Mouse (Mus musculus) limb, embryonic 15.5 days (tissue): ENCODE measurements around the gene Vps4a. TPM values are rescaled to one million over a fixed set of nuclear protein-coding genes. Genes with fewer than 3 reads are reported as not detected.
"Not testable (repeated sequence)": the region's sequence is repeated elsewhere in the genome, so short reads cannot be mapped to it uniquely, and the experiment has no call there.

Source experiments
- ATAC-seq: fragments of 200-750 bp; cut with Nextera tagmentation; 2 replicates; pipeline ENCODE4 v1.8.0; 2017; ENCODE audit warnings: low read depth, moderate TSS enrichment; ENCODE audit not compliant: insufficient number of reproducible peaks, low FRiP score, low TSS enrichment
- H3K27ac ChIP-seq: fragments of 300-500 bp; sonication (generic); 2 replicates; pipeline ENCODE4 v1.5.1; 2015; ENCODE audit warnings: moderate library complexity, mild to moderate bottlenecking, inconsistent platforms
- H3K27me3 ChIP-seq: fragments of 300-500 bp; sonication (generic); 2 replicates; pipeline ENCODE4 v1.6.1; 2015; ENCODE audit warnings: inconsistent platforms
- H3K36me3 ChIP-seq: fragments of 300-500 bp; sonication (generic); 2 replicates; pipeline ENCODE4 v1.6.1; 2015; ENCODE audit warnings: inconsistent platforms
- H3K4me1 ChIP-seq: fragments of 300-500 bp; sonication (generic); 2 replicates; pipeline ENCODE4 v1.6.1; 2015; ENCODE audit warnings: inconsistent platforms
- H3K4me2 ChIP-seq: fragments of 300-500 bp; sonication (generic); 2 replicates; pipeline ENCODE4 v1.6.1; 2015; ENCODE audit warnings: mild to moderate bottlenecking, inconsistent platforms
- H3K4me3 ChIP-seq: fragments of 300-500 bp; sonication (generic); 2 replicates; pipeline ENCODE4 v1.5.1; 2015; ENCODE audit warnings: mild to moderate bottlenecking, inconsistent platforms
- H3K9ac ChIP-seq: fragments of 300-500 bp; sonication (generic); 2 replicates; pipeline ENCODE4 v1.6.1; 2015; ENCODE audit warnings: inconsistent platforms
- H3K9me3 ChIP-seq: fragments of 300-500 bp; sonication (generic); 2 replicates; pipeline ENCODE4 v1.6.1; 2016; ENCODE audit warnings: inconsistent platforms
- WGBS: fragments of 180-500 bp; shearing (Covaris S2); methylation state at CpG from one replicate; pipeline ENCODE4 v1.1.7; 2015; 5-methylcytosine and 5-hydroxymethylcytosine counted together
- polyA plus RNA-seq: library from polyadenylated mRNA; unstranded; fragments of >200 nt; fragmentation: Nextera tagmentation; extraction: Ambion mirVana; gene quantifications from 2 replicates; pipeline ENCODE4 v1.2.1, GENCODE M21; 2015

The Vps4a gene
- polyA plus RNA-seq, 1 experiment from 2014 or later: 71.3 TPM

GRCm38 (mm10) chr8:107023479-107023878 lies 7.5 kb upstream of the Vps4a start:
- no peak overlapping the region for H3K4me3 ChIP-seq
- WGBS: 91% methylated on average over 8 of the region's 8 CpGs
- H3K9me3 ChIP-seq: no peaks in the 10 kb centered on the region
- H3K4me2 ChIP-seq: no peak overlapping the region
- no peaks in the 10 kb centered on the region for H3K4me1 ChIP-seq
- no peaks in the 10 kb centered on the region for H3K36me3 ChIP-seq
- no peak for ATAC-seq
- H3K27me3 ChIP-seq: no peaks in the 10 kb centered on the region
- no peak overlapping the region for H3K9ac ChIP-seq
- no peak overlapping the region for H3K27ac ChIP-seq

GRCm38 (mm10) chr8:107029310-107029709 lies 1.7 kb upstream of the Vps4a start:
- Histone ChIP-seq H3K36me3 (no peaks in the 10 kb centered on the region), H3K4me2 (no peak overlapping the region), H3K27me3 (no peaks in the 10 kb centered on the region), H3K4me1 (peaks cover 16% of the 10 kb centered on the region), H3K27ac (no peak overlapping the region), H3K9ac (no peak overlapping the region), H3K4me3 (no peak overlapping the region), H3K9me3 (no peaks in the 10 kb centered on the region)
- WGBS: 68% methylated on average over 3 of the region's 3 CpGs
- ATAC-seq: no peak

DNA sequence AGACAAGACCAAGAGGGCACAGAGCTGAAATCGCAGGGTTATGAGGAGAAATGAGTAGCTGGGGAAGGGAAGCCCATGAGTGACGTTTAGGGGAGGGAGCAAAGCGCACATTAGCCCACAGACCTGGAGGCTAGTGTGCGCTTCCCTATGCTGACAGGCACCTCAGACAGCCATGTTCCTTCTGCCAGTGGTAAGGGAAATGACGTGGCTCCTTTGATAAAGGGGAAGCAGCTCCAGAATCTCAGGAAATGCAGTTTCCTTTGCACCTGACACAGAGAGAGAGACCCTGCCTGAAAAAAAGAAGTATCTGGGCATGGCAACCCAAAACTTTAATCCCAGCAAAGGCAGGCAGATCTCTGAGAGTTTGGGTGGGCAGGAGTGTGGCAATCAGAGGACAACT lies 964 bp upstream of the Vps4a start:
- Histone ChIP-seq H3K9ac (no peak overlapping the region), H3K27me3 (no peaks in the 10 kb centered on the region), H3K9me3 (no peaks in the 10 kb centered on the region), H3K4me3 (no peak overlapping the region), H3K4me1 (peaks cover 16% of the 10 kb centered on the region), H3K36me3 (no peaks in the 10 kb centered on the region; the same call in 1 of the 2 replicates), H3K27ac (0 out of 2 replicates have a peak overlapping the region, but pooled peaks have one; percentile 27), H3K4me2 (no peak overlapping the region)
- 67% methylated on average over 5 of the region's 5 CpGs for WGBS
- ATAC-seq: no peak

DNA sequence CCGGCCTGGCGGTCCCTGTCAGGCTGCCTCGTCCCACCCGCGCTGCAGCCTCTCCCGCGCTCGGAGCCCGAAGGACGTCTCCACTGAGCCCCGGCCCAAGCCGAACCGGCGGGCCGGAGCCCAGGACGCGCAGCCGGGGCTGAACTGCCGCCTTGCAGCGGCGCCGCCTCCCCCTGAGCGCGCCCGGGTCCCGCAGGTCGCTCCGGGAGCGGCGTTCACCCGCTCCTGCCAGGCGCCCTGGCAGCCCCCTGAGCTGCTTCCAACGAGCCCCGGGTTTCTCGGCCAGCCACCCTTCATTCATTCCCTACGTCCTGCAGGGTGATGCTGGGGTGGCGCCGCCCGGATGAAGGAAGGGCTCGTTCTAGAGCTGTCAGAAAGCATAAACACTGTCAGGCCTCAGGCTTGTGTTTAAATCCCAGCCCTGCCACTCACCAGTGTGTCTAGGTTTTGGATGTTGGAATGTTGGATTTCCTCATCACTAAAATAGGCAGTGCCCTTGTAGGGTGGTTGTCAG lies 612 bp downstream of the Vps4a start:
- Histone ChIP-seq H3K9ac (peak overlapping the region; percentile 93), H3K27ac (peak overlapping the region; percentile 90), H3K4me3 (peak overlapping the region; percentile 99), H3K36me3 (peaks cover 7% of the 10 kb centered on the region), H3K4me1 (peaks cover 16% of the 10 kb centered on the region), H3K9me3 (no peaks in the 10 kb centered on the region), H3K4me2 (peak overlapping the region; percentile 72), H3K27me3 (no peaks in the 10 kb centered on the region)
- ATAC-seq: 0 out of 2 replicates have a peak, but pooled peaks have one; percentile 8
- WGBS: under 1% methylated on average over 40 of the region's 40 CpGs

GRCm38 (mm10) chr8:107033609-107034008 lies 2.6 kb downstream of the Vps4a start:
- not testable (repeated sequence) for H3K9ac ChIP-seq, ATAC-seq, H3K9me3 ChIP-seq, H3K4me3 ChIP-seq, H3K4me2 ChIP-seq, H3K27me3 ChIP-seq, H3K27ac ChIP-seq
- peaks cover 17% of the 10 kb centered on the region for H3K36me3 ChIP-seq
- peaks cover 16% of the 10 kb centered on the region for H3K4me1 ChIP-seq
- WGBS: 91% methylated on average over 2 of the region's 2 CpGs

GRCm38 (mm10) chr8:107035641-107036040 lies 4.6 kb downstream of the Vps4a start:
- Histone ChIP-seq H3K27me3 (no peaks in the 10 kb centered on the region), H3K4me2 (no peak overlapping the region), H3K4me1 (peaks cover 16% of the 10 kb centered on the region), H3K9ac (no peak overlapping the region), H3K9me3 (no peaks in the 10 kb centered on the region), H3K27ac (no peak overlapping the region), H3K36me3 (peaks cover 36% of the 10 kb centered on the region), H3K4me3 (no peak overlapping the region)
- ATAC-seq: no peak
- 84% methylated on average over 3 of the region's 3 CpGs for WGBS

DNA sequence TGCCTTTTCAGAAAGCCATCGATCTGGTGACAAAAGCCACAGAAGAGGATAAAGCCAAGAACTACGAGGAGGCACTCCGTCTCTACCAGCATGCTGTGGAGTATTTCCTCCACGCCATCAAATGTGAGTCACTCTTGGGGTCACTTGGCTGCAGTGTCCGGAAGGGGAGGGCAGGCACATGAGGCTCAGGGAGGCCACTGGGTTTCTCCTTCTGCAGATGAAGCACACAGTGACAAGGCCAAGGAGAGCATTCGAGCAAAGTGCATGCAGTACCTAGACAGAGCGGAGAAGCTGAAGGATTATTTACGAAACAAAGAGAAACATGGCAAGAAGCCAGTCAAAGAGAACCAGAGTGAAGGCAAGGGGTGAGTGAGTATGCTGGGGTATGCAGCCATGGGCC lies 5.6 kb downstream of the Vps4a start:
- no peak for ATAC-seq
- 92% methylated on average over 8 of the region's 8 CpGs for WGBS
- Histone ChIP-seq H3K27ac (no peak overlapping the region), H3K4me3 (no peak overlapping the region), H3K9me3 (no peaks in the 10 kb centered on the region), H3K4me2 (no peak overlapping the region), H3K4me1 (peaks cover 16% of the 10 kb centered on the region), H3K27me3 (no peaks in the 10 kb centered on the region), H3K9ac (no peak overlapping the region), H3K36me3 (peaks cover 46% of the 10 kb centered on the region)

DNA sequence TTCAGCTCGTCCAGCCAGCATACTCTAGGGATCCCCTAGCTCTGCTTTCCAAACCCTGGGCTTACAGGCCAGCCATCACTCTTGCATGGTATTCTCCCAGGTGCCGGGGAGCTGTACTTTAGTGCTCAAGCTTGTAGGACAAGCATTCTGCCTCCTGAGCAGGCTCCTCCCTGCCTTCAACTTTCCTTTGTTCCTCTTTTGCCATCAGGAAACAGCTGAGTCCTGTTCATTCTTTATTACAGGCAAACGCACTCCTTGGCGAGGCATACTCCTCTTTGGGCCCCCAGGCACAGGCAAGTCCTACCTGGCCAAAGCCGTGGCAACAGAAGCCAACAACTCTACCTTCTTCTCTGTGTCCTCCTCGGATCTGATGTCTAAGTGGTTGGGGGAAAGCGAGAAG lies 9.6 kb downstream of the Vps4a start:
- Histone ChIP-seq H3K27ac (no peak overlapping the region), H3K36me3 (peaks cover 84% of the 10 kb centered on the region), H3K4me2 (no peak overlapping the region), H3K9ac (no peak overlapping the region), H3K4me1 (no peaks in the 10 kb centered on the region), H3K9me3 (no peaks in the 10 kb centered on the region), H3K4me3 (no peak overlapping the region), H3K27me3 (no peaks in the 10 kb centered on the region)
- WGBS: 72% methylated on average over 7 of the region's 7 CpGs
- ATAC-seq: no peak

DNA sequence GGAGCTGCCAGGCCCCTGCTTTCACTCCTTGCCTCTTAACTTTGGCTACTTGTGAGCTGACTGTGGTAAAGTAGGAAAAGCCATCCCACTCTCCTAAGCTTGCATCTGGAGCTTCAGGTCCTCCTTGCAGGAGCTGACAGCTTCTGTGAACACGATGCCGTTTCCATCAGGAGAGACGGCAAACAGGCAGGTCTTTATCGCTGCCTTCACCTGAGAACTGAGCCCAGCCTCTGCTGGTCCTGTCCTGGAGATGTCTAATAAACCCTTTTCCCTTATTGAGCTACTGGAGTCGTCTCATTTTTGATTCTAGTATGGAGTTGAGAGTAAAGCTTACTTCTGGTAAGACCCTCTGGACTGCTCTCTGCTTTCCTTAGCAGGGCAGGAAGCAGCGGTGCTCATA lies 14.5 kb downstream of the Vps4a start:
- H3K9ac ChIP-seq: no peak overlapping the region
- H3K36me3 ChIP-seq: peaks cover 74% of the 10 kb centered on the region
- WGBS: 88% methylated on average over 6 of the region's 6 CpGs
- no peak overlapping the region for H3K4me3 ChIP-seq
- ATAC-seq: no peak
- peaks cover 17% of the 10 kb centered on the region for H3K4me1 ChIP-seq
- H3K4me2 ChIP-seq: no peak overlapping the region
- no peaks in the 10 kb centered on the region for H3K27me3 ChIP-seq
- no peak overlapping the region for H3K27ac ChIP-seq
- H3K9me3 ChIP-seq: no peaks in the 10 kb centered on the region

GRCm38 (mm10) chr8:107046976-107047375 lies 16.0 kb downstream of the Vps4a start:
- H3K27ac ChIP-seq: no peak overlapping the region
- peak overlapping the region; percentile 91 for H3K4me3 ChIP-seq
- no peak overlapping the region for H3K9ac ChIP-seq
- H3K36me3 ChIP-seq: peaks cover 73% of the 10 kb centered on the region
- WGBS: 83% methylated on average over 5 of the region's 5 CpGs
- H3K4me1 ChIP-seq: peaks cover 17% of the 10 kb centered on the region
- H3K9me3 ChIP-seq: no peaks in the 10 kb centered on the region
- H3K4me2 ChIP-seq: 0 out of 2 replicates have a peak overlapping the region, but pooled peaks have one; percentile 86
- H3K27me3 ChIP-seq: no peaks in the 10 kb centered on the region
- ATAC-seq: no peak

DNA sequence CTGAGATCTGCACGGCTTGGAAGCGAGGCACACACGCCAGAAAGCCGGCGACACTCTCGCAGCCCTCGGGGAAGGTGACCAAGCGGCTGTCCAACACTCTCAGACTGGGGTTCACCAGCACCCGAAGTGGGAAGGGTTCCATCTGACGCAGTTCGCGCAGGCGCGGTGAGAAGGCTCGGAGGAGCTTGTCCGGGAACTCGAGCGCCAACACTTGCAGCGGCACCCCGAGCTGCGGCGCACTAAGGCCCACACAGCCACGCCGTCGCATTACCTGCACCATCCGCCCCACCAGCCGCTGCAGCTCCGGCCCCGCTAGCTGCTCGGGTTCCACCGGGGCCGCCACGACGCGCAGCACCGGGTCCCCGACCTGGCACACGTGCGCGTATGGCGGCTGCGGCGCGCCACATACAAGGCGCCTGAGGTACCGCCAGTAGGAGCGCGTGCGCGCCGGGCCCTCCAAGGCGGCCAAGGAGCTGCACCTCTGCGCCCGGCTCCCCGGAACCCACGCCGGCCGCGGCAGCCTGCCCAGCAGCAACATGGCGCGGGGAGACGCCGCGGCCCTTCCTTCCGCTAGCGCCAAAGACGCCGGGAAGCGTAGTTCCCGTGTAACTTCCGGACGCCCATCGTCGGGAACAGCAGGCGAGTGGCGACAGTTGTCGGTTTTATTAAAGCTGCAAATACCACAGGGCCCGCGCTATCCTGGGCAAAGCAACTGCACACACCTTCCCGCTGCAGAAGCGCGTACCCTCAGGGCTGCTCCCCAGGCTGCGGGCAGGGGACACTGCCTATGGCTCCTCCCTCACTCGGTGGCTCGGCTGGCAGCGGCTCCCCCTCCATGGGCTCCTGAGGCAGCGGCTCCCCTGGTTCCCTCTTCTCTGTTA lies 17.3 kb downstream of the Vps4a start, which contains the start of gene Pdf:
Gene Pdf (minus strand): TSS at position 554 of the 881 bp plus-strand sequence.
- peak within 1 kb of the TSS; percentile 94 for H3K27ac ChIP-seq
- no peaks in the 10 kb centered on the region for H3K27me3 ChIP-seq
- peak; percentile 75 for ATAC-seq
- H3K4me1 ChIP-seq: peaks cover 17% of the 10 kb centered on the region
- H3K9ac ChIP-seq: peak within 1 kb of the TSS; percentile 85
- H3K9me3 ChIP-seq: no peaks in the 10 kb centered on the region
- H3K36me3 ChIP-seq: peaks cover 73% of the 10 kb centered on the region
- under 1% methylated on average over 87 of the region's 87 CpGs for WGBS
- H3K4me2 ChIP-seq: peak within 1 kb of the TSS; percentile 86
- peak within 1 kb of the TSS; percentile 91 for H3K4me3 ChIP-seq

DNA sequence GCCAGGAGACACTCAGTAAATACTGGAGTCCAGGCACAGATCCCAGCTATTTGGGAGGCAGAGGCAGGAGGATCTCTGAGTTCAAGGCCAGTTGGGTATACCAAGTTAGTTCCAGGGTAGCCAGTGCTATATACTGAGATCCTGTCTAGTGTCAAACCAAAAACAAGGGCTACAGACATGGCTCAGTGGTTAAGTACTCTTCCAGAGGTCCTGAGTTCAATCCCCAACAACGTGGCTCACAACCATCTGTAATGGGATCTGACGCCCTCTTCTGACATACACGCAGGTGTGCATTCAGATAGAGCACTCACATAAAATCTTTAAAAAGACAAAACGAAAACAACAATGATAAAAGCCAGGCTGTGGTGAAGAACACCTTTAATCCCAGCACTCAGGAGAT lies 18.5 kb downstream of the Vps4a start:
- H3K9me3 ChIP-seq: no peaks in the 10 kb centered on the region
- H3K4me3 ChIP-seq: peak overlapping the region; percentile 91
- no peak overlapping the region for H3K27ac ChIP-seq
- whole genome bisulfite sequencing: 90% methylated on average over 4 of the region's 4 CpGs
- no peak overlapping the region for H3K9ac ChIP-seq
- H3K4me2 ChIP-seq: peak overlapping the region; percentile 86
- no peaks in the 10 kb centered on the region for H3K27me3 ChIP-seq
- peaks cover 17% of the 10 kb centered on the region for H3K4me1 ChIP-seq
- no peak for ATAC-seq
- peaks cover 70% of the 10 kb centered on the region for H3K36me3 ChIP-seq
